Mouse (Mus musculus) C2C12 (cell line): ENCODE measurements around the gene Ilf3.

Source experiments
- CTCF ChIP-seq: IDR thresholded peaks from one replicate; pipeline ENCODE4 v1.5.1; 2011; ENCODE audit not compliant: control insufficient read depth, insufficient read depth, insufficient read length
- MAX ChIP-seq: IDR thresholded peaks from one replicate; pipeline ENCODE4 v1.6.1; 2011; ENCODE audit warnings: mild to moderate bottlenecking, control low read depth

- TF ChIP-seq CTCF, result no peak
- no peak for TF ChIP-seq MAX
These were observed 69.9 kb downstream of the Ilf3 start for GRCm38 (mm10) chr9:21437577-21437976.
